Mouse (Mus musculus): Measurements from ENCODE around the gene Pdia2.

The Pdia2 gene

DNA sequence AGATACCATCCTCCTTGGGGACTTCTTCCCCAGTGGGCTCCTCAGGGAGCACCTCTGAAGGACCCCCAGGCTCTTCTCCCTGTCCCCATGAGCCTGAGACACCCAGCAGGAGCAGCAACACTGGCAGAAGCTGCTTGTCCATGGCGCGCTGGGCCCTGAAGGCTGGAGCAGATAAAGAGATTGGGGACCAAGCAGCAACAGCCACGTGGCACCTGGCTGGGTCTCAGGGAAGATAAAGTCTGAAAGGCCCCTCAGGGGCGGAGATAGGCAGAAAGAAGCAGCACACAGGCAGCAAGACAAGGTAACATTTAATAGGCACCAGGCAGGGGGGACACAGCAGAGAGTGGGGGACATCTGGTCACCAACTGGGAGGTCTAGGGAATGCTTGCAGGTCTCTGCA lies at the start of gene Pdia2:
Gene Pdia2 (minus strand): TSS at position 196 of the 400 bp plus-strand sequence.
- DNase-seq (ENCODE audit: low spot score in 2 of 2), result no peak

DNA sequence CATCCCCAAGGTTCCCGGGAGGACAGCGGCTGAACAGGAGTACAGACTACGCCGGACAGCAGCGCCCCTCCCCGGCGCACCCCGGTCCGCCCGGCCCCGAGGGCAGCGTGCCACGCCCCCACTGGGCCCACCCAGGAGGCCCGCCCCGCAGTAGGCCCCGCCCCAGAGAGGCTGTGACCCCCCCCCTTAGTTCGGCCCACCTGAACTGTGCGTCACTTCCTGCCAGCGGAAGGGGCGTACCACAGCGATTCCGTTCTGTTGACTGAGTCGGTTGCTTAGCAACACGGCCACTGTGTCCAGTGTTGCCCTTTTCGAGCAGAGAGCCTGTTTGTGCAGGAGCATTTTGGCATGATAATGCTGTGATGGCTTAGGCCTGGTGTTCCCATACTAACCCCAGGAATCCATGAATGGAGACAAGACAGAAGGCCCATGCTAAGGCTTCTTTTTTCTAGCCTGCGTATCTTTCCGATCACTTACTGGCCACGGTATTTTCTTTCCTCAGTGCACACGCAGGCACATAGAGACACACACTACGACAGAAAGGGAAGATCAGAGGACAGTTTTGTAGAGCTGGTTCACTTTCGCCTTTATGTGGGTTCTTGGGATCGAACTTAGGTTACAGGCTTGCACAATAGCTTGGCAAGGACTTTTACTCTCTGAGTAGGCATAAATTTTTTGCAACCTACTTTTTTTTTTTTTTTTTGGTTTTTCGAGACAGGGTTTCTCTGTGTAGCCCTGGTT lies 45.4 kb upstream of the Pdia2 start, which contains the start of gene Fam234a:
Gene Fam234a (minus strand): TSS at position 142 of the 741 bp plus-strand sequence.
- peak; percentile 86 to 88 for DNase-seq (ENCODE audit: low spot score in 2 of 2)

DNA sequence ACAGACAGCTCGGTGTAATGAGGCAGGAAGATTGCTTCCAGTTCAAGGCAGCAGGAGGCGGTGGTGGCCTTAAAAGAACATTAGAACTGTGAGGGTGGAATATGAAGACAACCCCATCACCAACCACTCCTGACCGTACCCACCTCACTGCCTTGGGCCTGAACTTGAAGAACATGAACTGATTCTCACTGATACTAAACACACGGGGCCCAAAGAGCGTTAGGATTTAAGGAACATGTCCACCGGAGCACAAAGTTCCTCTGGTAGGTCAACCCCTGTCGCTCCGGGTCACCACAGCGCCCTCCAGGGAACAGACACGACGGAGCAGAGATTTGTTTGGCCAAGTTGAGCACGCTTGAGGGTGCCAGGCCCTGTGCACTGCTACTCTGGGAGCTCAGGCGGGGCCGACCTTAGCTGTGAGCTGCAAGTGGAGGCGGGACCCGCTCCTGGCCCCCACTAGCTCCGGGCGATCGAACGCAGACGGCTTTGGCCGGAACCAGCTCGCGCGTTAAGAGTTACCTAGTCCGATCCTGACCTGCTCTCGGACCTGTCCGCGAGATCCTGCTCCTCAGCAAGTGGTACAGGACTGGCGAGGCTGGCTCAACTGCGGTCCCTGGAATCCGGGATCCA lies 44.7 kb upstream of the Pdia2 start:
- DNase-seq (ENCODE audit: low spot score in 2 of 2), result no peak

- DNase-seq (ENCODE audit: low spot score in 2 of 2), result no peak
Measured at GRCm38 (mm10) chr17:26240990-26241389, 42.1 kb upstream of the Pdia2 start.

DNA sequence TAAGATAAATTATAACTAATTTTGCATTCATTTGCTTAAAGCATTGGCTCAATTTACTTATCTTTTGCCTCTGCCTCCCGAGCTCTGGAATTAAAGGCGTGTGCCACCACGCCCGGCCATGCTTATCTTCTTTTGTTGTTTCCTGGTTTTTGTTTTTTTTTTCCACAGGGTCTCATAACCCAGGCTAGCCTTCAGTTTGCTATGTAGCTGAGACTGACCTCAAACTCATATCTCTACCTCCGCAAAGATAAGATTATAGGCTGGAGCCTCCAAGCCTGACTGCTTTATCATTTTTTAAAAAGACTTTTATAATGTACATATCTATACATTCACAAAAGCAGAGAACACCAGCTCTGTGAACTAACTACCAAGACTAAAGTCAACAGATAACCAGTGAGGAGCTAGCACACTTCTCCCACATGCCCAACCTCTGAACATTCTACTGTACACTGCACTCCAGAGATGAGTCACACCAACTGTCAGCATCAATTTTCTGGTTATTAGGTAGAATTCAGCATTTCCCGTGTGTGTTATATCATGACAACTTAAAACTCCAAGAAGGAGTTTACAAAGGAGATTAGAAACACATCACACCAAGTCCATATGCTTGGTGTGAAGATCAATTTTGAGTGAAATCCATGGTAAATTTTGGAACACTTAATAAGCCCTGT lies 41.4 kb upstream of the Pdia2 start:
- DNase-seq (ENCODE audit: low spot score in 2 of 2), result no peak

DNA sequence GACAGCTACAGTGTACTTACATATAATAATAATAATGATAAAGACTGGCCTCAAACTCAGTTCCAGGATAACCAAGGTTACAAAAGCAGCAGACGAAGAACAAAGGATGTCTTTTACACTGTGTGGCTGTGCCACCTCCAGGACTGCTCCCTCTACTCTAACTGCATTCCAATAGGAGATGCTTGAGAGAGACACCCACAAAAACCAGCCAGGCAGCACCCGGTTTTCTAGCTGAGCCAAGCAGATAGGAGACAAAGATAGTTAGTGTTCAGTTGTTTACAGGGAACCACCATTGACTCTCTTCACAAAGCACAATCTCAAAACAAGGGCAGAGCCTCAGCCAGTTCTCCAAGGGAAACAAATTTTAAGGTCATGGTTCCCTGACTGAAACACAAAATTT lies 40.7 kb upstream of the Pdia2 start:
- DNase-seq (ENCODE audit: low spot score in 2 of 2), result no peak

- DNase-seq (ENCODE audit: low spot score in 2 of 2), result no peak
Measured at GRCm38 (mm10) chr17:26237667-26238066, 38.8 kb upstream of the Pdia2 start.

DNA sequence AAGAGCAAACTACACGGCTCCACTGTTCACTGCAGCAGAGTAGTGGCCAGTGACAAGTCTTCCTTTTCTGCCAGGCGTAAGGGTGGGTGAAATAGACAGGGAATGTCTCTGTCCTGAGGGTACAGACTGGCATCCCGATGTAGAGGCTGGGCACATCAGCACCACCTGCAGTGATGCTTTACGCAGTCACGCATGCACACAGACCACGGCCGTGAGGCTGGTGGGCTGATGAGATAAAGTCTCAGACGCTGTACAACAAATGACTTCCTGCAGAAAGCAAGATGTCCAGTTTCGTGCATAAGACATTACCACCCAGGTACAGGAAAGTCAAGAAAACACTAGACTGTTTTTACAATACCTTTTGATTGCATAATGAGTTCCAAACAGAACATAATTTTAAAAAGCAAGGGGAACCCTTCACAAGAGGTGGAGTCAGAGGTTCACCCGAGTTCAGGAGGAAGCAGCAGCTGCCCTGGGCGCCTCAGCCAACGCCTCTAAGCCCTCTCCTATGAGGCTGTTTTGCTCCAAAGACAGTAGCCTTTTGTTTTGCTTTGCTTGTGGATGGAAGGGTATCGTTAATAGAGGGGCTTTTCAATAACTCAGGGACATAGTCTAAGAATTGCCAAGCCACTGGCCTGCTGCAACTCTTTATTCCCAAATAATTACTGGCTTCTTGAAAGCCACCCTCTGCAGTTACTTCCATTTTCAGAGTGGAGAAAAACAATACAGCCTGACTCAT lies 36.4 kb upstream of the Pdia2 start:
- no peak for DNase-seq (ENCODE audit: low spot score in 2 of 2)

- no peak for DNase-seq (ENCODE audit: low spot score in 2 of 2)
Measured at GRCm38 (mm10) chr17:26234386-26234785, 35.5 kb upstream of the Pdia2 start.

GRCm38 (mm10) chr17:26232863-26233262 lies 34.0 kb upstream of the Pdia2 start:
- no peak for DNase-seq (ENCODE audit: low spot score in 2 of 2)

GRCm38 (mm10) chr17:26231156-26231555 lies 32.3 kb upstream of the Pdia2 start:
- no peak for DNase-seq (ENCODE audit: low spot score in 2 of 2)

DNA sequence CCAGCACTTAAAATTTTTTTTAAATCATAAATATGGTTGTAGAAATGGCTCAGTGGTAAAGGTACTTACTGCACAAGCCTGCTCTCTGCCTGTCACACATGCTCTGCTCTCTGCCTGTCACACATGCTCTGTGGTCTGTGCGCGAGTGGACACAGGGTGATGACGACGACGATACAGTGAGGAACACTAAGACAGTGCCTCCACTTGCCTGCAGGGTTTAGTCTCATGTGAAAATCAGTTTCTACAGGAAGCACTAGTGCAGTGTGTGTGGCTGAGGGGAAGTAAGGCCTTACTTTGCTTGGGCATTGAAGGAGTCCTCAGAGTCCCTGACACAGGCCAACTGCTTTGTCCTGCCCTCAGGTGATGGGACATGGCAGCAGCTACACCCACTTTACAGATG lies 30.9 kb upstream of the Pdia2 start:
- DNase-seq (ENCODE audit: low spot score in 2 of 2), result no peak

GRCm38 (mm10) chr17:26225150-26225549 lies 26.3 kb upstream of the Pdia2 start:
- DNase-seq (ENCODE audit: low spot score in 2 of 2), result no peak

DNA sequence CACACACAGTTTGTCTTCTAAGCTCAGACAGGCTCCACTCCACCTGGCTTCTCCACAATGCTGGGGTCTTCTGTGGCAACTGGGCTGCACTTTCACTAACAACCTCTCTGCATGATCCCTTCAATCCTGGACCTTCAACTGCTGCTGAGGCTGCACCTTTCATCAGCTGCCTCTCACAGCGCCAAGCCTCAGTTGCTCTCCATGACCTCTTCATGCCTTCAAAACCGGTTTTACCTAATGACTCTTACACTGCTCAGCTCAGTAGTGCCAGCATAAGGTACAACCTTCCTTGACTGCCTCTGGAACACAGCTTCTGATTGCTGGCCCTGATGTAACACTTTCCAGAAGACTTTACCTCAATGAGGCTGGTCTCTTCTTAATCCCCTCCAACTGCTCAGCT lies 22.6 kb upstream of the Pdia2 start:
- no peak for DNase-seq (ENCODE audit: low spot score in 2 of 2)

- DNase-seq (ENCODE audit: low spot score in 2 of 2), result no peak
Measured at GRCm38 (mm10) chr17:26212681-26213080, 13.8 kb upstream of the Pdia2 start.

DNA sequence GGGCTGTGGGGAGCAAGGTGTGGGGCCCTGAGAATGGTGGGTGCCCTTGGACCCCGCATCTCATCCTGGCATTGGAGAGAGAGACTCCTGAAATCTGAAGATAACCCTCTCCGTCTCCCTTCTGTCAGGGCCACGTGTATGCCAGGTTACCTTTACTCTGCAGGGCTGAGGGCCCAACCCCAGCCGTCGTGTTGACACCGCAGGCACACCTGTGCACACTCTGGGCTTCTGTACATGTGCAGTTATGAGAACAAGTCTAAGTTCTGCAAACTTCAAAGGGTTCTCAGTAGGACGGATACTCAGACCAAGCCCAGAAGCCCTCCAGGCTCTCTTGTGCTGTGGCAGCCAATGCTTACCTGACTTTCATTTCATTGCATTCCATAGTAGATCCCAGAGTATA lies 13.4 kb upstream of the Pdia2 start:
- DNase-seq (ENCODE audit: low spot score in 2 of 2), result no peak

DNA sequence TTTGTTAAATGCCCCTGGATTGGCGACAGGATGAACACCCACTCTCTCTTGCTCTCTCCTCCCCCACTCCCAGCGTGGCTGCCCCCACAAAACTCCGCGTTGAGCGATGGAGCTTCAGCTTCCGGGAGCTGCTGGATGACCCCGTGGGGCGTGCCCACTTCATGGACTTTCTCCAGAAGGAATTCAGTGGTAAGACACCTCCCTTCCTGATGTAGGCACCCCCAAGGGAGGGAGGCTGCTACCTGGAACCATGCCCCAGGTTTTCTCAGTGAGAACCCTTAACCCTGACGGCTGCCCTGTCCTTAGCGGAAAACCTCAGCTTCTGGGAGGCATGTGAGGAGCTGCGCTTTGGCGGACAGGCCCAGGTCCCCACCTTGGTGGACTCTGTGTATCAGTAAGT lies 8.8 kb upstream of the Pdia2 start, which contains the start of gene Arhgdig:
Gene Arhgdig (minus strand): TSS at position 101 of the 400 bp plus-strand sequence.
- DNase-seq (ENCODE audit: low spot score in 2 of 2), result no peak

GRCm38 (mm10) chr17:26206392-26206791 lies 7.5 kb upstream of the Pdia2 start:
- DNase-seq (ENCODE audit: low spot score in 2 of 2), result no peak

DNA sequence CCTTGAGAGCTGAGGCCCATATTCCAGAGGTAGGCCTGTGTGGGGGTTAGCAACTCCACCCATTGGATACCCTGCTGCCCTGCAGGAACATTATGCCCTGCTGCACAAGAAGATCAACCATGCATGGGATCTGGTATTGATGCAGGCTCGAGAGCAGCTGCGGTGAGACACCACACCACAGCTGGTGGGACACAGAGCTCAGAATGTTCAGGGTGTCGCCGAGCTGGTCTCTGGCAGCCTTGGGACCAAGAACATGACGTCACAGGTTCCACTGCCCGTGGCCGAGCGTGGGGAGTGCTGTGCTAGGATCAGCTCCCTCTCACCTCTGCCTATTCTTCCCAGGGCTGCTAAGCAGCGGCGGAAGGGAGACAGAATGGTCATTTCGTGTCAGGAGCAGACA lies 5.9 kb upstream of the Pdia2 start:
- DNase-seq (ENCODE audit: low spot score in 2 of 2), result no peak

GRCm38 (mm10) chr17:26203321-26203811 lies 4.5 kb upstream of the Pdia2 start:
- DNase-seq (ENCODE audit: low spot score in 2 of 2), result peak; percentile 59 to 62

DNA sequence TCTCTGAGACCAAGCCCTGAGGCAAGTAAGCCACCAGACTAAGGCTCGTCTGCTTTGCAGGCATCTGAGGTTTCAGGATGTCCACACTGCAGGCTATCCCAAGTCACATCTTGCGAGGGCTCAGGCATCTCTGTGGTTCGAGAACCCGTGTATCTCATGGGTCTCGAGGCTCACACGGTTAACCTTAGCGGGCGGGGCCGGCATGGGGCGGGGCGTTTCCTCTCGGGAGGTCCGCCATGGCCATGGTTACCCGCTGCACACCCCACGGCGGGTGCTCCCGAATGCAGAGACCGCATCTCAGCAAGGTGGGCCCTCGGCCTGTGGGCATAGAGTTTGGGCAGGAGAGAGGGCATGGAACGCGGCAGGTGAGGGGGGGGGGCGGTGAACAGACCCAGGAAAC lies 3.9 kb upstream of the Pdia2 start, which contains the start of gene Rgs11:
Gene Rgs11 (plus strand): TSS at position 215 of the 400 bp plus-strand sequence.
- DNase-seq (ENCODE audit: low spot score in 2 of 2), result peak in 1 of 2 experiments; percentile 52

GRCm38 (mm10) chr17:26201998-26202397 lies 3.1 kb upstream of the Pdia2 start:
- DNase-seq (ENCODE audit: low spot score in 2 of 2), result no peak

Data from frontal cortex, postnatal 10 days (tissue).